Mouse (Mus musculus): ENCODE results near the gene Farp1.
"Not testable (repeated sequence)": the region's sequence is repeated elsewhere in the genome, so short reads cannot be mapped to it uniquely, and the experiment has no call there.

- not testable (repeated sequence) for TF ChIP-seq CTCF (IDR thresholded peaks at IDR 0.05; ENCODE audit: extremely low read depth, insufficient read length, insufficient replicate concordance, low read depth, low read length); POLR2A (IDR thresholded peaks at IDR 0.05; ENCODE audit: low read depth, low read length)
These were observed 95.4 kb downstream of the Farp1 start for GRCm38 (mm10) chr14:121130351-121130750.
